Mouse (Mus musculus): ENCODE data around the gene Atad2b. TPM values are rescaled to one million over a fixed set of nuclear protein-coding genes. Genes with fewer than 3 reads are reported as not detected.
"Not testable (repeated sequence)": the region's sequence is repeated elsewhere in the genome, so short reads cannot be mapped to it uniquely, and the experiment has no call there.

The Atad2b gene
- polyA plus RNA-seq, 1 experiment, result 2.3 TPM

GRCm38 (mm10) chr12:4905946-4906345 is 11.2 kb upstream of the Atad2b start:
- H3K36me3 ChIP-seq (ENCODE audit: control insufficient read depth, insufficient read depth), result no peaks in the 10 kb centered on the region
- H3K27me3 ChIP-seq (ENCODE audit: control insufficient read depth, insufficient read depth, insufficient read length), result no peaks in the 10 kb centered on the region
- no peak overlapping the region for H3ac ChIP-seq (ENCODE audit: control insufficient read depth, insufficient read length, low read depth)
- TF ChIP-seq MAX (IDR thresholded peaks at IDR 0.05) (no peak), CEBPB (IDR thresholded peaks at IDR 0.05; ENCODE audit: low read depth) (no peak), MYOG (IDR thresholded peaks at IDR 0.05; ENCODE audit: control insufficient read depth, extremely low read depth, insufficient read length) (no peak), CTCF (IDR thresholded peaks at IDR 0.05; ENCODE audit: control insufficient read depth, insufficient read depth, insufficient read length) (no peak), MYOD1 (IDR thresholded peaks at IDR 0.05; ENCODE audit: control insufficient read depth, insufficient read length, low read depth) (no peak), FOSL1 (IDR thresholded peaks at IDR 0.05; ENCODE audit: insufficient read depth, low read length, poor library complexity, severe bottlenecking) (no peak), USF1 (IDR thresholded peaks at IDR 0.05; ENCODE audit: low read depth) (no peak)
- peaks cover 21% of the 10 kb centered on the region for H3K79me2 ChIP-seq (ENCODE audit: control insufficient read depth, insufficient read depth)
- no peaks in the 10 kb centered on the region for H3K79me3 ChIP-seq (ENCODE audit: low read depth)
- no peak overlapping the region for H3K4me3 ChIP-seq (ENCODE audit: insufficient read depth, poor library complexity, severe bottlenecking)

GRCm38 (mm10) chr12:4906476-4906875 is 10.7 kb upstream of the Atad2b start:
- Histone ChIP-seq H3K4me3 (ENCODE audit: insufficient read depth, poor library complexity, severe bottlenecking) (peak overlapping the region; percentile 61), H3K79me2 (ENCODE audit: control insufficient read depth, insufficient read depth) (peaks cover 21% of the 10 kb centered on the region), H3K27me3 (ENCODE audit: control insufficient read depth, insufficient read depth, insufficient read length) (no peaks in the 10 kb centered on the region), H3K36me3 (ENCODE audit: control insufficient read depth, insufficient read depth) (no peaks in the 10 kb centered on the region), H3K79me3 (ENCODE audit: low read depth) (no peaks in the 10 kb centered on the region), H3ac (ENCODE audit: control insufficient read depth, insufficient read length, low read depth) (no peak overlapping the region)
- TF ChIP-seq MYOD1 (IDR thresholded peaks at IDR 0.05; ENCODE audit: control insufficient read depth, insufficient read length, low read depth) (no peak), MYOG (IDR thresholded peaks at IDR 0.05; ENCODE audit: control insufficient read depth, extremely low read depth, insufficient read length) (no peak), CTCF (IDR thresholded peaks at IDR 0.05; ENCODE audit: control insufficient read depth, insufficient read depth, insufficient read length) (no peak), CEBPB (IDR thresholded peaks at IDR 0.05; ENCODE audit: low read depth) (no peak), USF1 (IDR thresholded peaks at IDR 0.05; ENCODE audit: low read depth) (no peak), FOSL1 (IDR thresholded peaks at IDR 0.05; ENCODE audit: insufficient read depth, low read length, poor library complexity, severe bottlenecking) (no peak), MAX (IDR thresholded peaks at IDR 0.05) (no peak)

- no peaks in the 10 kb centered on the region for H3K36me3 ChIP-seq (ENCODE audit: control insufficient read depth, insufficient read depth)
- H3K79me3 ChIP-seq (ENCODE audit: low read depth), result no peaks in the 10 kb centered on the region
- H3K4me3 ChIP-seq (ENCODE audit: insufficient read depth, poor library complexity, severe bottlenecking), result peak within 1 kb of the TSS; percentile 61
- peaks cover 21% of the 10 kb centered on the region for H3K79me2 ChIP-seq (ENCODE audit: control insufficient read depth, insufficient read depth)
- no peaks in the 10 kb centered on the region for H3K27me3 ChIP-seq (ENCODE audit: control insufficient read depth, insufficient read depth, insufficient read length)
- peak within 1 kb of the TSS; percentile 82 for H3ac ChIP-seq (ENCODE audit: control insufficient read depth, insufficient read length, low read depth)
- no peak for TF ChIP-seq MYOG (IDR thresholded peaks at IDR 0.05; ENCODE audit: control insufficient read depth, extremely low read depth, insufficient read length)
- TF ChIP-seq USF1 (IDR thresholded peaks at IDR 0.05; ENCODE audit: low read depth), result no peak
- TF ChIP-seq CEBPB (IDR thresholded peaks at IDR 0.05; ENCODE audit: low read depth), result no peak
- no peak for TF ChIP-seq CTCF (IDR thresholded peaks at IDR 0.05; ENCODE audit: control insufficient read depth, insufficient read depth, insufficient read length)
- TF ChIP-seq MYOD1 (IDR thresholded peaks at IDR 0.05; ENCODE audit: control insufficient read depth, insufficient read length, low read depth), result no peak
- peak; percentile 63 for TF ChIP-seq MAX (IDR thresholded peaks at IDR 0.05)
- no peak for TF ChIP-seq FOSL1 (IDR thresholded peaks at IDR 0.05; ENCODE audit: insufficient read depth, low read length, poor library complexity, severe bottlenecking)
Observed at GRCm38 (mm10) chr12:4906951-4907906, 9.9 kb upstream of the Atad2b start, which contains the start of gene Ubxn2a. Gene Ubxn2a (minus strand): TSS chr12:4907705.

- Histone ChIP-seq H3K4me3 (ENCODE audit: insufficient read depth, poor library complexity, severe bottlenecking) (no peak overlapping the region), H3K79me3 (ENCODE audit: low read depth) (no peaks in the 10 kb centered on the region)
Observed at GRCm38 (mm10) chr12:4908391-4908790, 8.8 kb upstream of the Atad2b start.

GRCm38 (mm10) chr12:4910496-4910895 is 6.7 kb upstream of the Atad2b start:
- not testable (repeated sequence) for H3ac ChIP-seq (ENCODE audit: control insufficient read depth, insufficient read length, low read depth); H3K36me3 ChIP-seq (ENCODE audit: control insufficient read depth, insufficient read depth); H3K27me3 ChIP-seq (ENCODE audit: control insufficient read depth, insufficient read depth, insufficient read length); H3K4me3 ChIP-seq (ENCODE audit: insufficient read depth, poor library complexity, severe bottlenecking); H3K79me3 ChIP-seq (ENCODE audit: low read depth); H3K79me2 ChIP-seq (ENCODE audit: control insufficient read depth, insufficient read depth)

More at GRCm38 (mm10) chr12:4908391-4908790, 8.8 kb upstream of the Atad2b start:
- TF ChIP-seq MYOG (IDR thresholded peaks at IDR 0.05; ENCODE audit: control insufficient read depth, extremely low read depth, insufficient read length) (no peak), CEBPB (IDR thresholded peaks at IDR 0.05; ENCODE audit: low read depth) (no peak), USF1 (IDR thresholded peaks at IDR 0.05; ENCODE audit: low read depth) (no peak), FOSL1 (IDR thresholded peaks at IDR 0.05; ENCODE audit: insufficient read depth, low read length, poor library complexity, severe bottlenecking) (no peak), CTCF (IDR thresholded peaks at IDR 0.05; ENCODE audit: control insufficient read depth, insufficient read depth, insufficient read length) (no peak), MYOD1 (IDR thresholded peaks at IDR 0.05; ENCODE audit: control insufficient read depth, insufficient read length, low read depth) (no peak), MAX (IDR thresholded peaks at IDR 0.05) (no peak)
- Histone ChIP-seq H3K36me3 (ENCODE audit: control insufficient read depth, insufficient read depth) (no peaks in the 10 kb centered on the region), H3K79me2 (ENCODE audit: control insufficient read depth, insufficient read depth) (peaks cover 21% of the 10 kb centered on the region), H3K27me3 (ENCODE audit: control insufficient read depth, insufficient read depth, insufficient read length) (no peaks in the 10 kb centered on the region), H3ac (ENCODE audit: control insufficient read depth, insufficient read length, low read depth) (no peak overlapping the region)
